Mouse (Mus musculus) liver, embryonic 12.5 days (tissue): ENCODE data around the gene Sema3c. TPM values are rescaled to one million over a fixed set of nuclear protein-coding genes. Genes with fewer than 3 reads are reported as not detected.
"Not testable (repeated sequence)": the region's sequence is repeated elsewhere in the genome, so short reads cannot be mapped to it uniquely, and the experiment has no call there.

Experiments
- ATAC-seq: fragments of 200-750 bp; cut with Nextera tagmentation; 2 replicates; pipeline ENCODE4 v1.8.0; 2017; ENCODE audit warnings: moderate number of reproducible peaks, mild to moderate bottlenecking, moderate library complexity
- H3K27ac ChIP-seq: fragments of 300-500 bp; sonication (generic); 2 replicates; pipeline ENCODE4 v1.5.1; 2016; ENCODE audit warnings: mild to moderate bottlenecking
- H3K27me3 ChIP-seq: fragments of 300-500 bp; sonication (generic); replicated peaks from 2 replicates; pipeline ENCODE4 v1.6.1; 2016; ENCODE audit warnings: mild to moderate bottlenecking, moderate library complexity
- H3K36me3 ChIP-seq: fragments of 300-500 bp; sonication (generic); 2 replicates; pipeline ENCODE4 v1.6.1; 2016; ENCODE audit warnings: mild to moderate bottlenecking, moderate library complexity
- H3K4me1 ChIP-seq: fragments of 300-500 bp; sonication (generic); 2 replicates; pipeline ENCODE4 v1.6.1; 2016
- H3K4me2 ChIP-seq: fragments of 300-500 bp; sonication (generic); 2 replicates; pipeline ENCODE4 v1.6.1; 2016; ENCODE audit warnings: mild to moderate bottlenecking, moderate library complexity
- H3K4me3 ChIP-seq: fragments of 300-500 bp; sonication (generic); 2 replicates; pipeline ENCODE4 v1.5.1; 2016; ENCODE audit warnings: mild to moderate bottlenecking, moderate library complexity
- H3K9ac ChIP-seq: fragments of 300-500 bp; sonication (generic); 2 replicates; pipeline ENCODE4 v1.6.1; 2016; ENCODE audit warnings: mild to moderate bottlenecking, moderate library complexity
- H3K9me3 ChIP-seq: fragments of 300-500 bp; sonication (generic); replicated peaks from 2 replicates; pipeline ENCODE4 v1.6.1; 2016; ENCODE audit warnings: mild to moderate bottlenecking, moderate library complexity
- WGBS: fragments of 180-500 bp; shearing (Covaris S2); methylation state at CpG from one replicate; pipeline ENCODE4 v1.1.7; 2016; ENCODE audit not compliant: insufficient replicate concordance; 5-methylcytosine and 5-hydroxymethylcytosine counted together
- polyA plus RNA-seq: library from polyadenylated mRNA; unstranded; fragments of >200 nt; fragmentation: Nextera tagmentation; extraction: Ambion mirVana; gene quantifications from 2 replicates; pipeline ENCODE4 v1.2.1, GENCODE M21; 2016

Gene Sema3c
- polyA plus RNA-seq = 1.2 TPM in 2 replicates

DNA sequence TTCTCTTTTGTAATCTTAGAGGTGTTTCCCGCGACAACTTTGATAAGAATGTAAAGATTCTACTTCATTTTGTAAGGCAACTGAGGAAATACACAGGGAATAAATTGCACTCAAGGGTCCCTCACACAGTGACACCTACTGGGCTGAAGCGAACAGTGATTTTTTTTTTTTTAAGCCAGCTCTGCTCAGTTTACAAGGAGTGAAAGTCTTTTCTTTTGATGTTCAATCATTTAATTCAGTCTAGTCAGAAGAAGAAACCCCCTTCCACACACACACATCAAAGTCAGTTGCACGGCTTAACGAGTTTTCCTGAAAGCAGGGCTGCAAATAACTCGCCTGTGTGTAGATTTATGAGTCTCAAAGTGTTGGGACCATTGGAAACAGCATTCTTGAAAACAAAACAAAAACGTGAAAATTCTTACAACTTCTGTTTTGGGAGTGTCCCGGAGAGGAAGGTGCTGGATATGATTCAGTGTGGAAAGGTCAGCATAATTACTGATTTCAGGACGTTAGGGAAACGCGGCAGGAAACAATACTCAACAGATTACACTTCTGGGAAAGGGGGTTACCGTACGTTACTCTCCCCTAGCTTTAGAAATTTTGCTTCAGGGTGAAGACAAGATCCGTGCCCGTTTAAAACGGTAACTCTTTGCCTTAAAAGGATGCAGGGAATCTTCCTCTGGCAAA is at the start of gene Sema3c:
Gene Sema3c, plus strand, starts transcription at position 588 of the 687 bp plus-strand sequence.
- Histone ChIP-seq H3K4me2 (peak within 1 kb of the TSS; percentile 61), H3K27me3 (peaks cover 31% of the 10 kb centered on the region), H3K9ac (no peak within 1 kb of the TSS), H3K4me1 (no peaks in the 10 kb centered on the region), H3K4me3 (peak within 1 kb of the TSS; percentile 49), H3K36me3 (no peaks in the 10 kb centered on the region), H3K9me3 (no peaks in the 10 kb centered on the region), H3K27ac (no peak within 1 kb of the TSS)
- ATAC-seq = no peak
- 2% methylated on average over 16 of the region's 16 CpGs for WGBS

DNA sequence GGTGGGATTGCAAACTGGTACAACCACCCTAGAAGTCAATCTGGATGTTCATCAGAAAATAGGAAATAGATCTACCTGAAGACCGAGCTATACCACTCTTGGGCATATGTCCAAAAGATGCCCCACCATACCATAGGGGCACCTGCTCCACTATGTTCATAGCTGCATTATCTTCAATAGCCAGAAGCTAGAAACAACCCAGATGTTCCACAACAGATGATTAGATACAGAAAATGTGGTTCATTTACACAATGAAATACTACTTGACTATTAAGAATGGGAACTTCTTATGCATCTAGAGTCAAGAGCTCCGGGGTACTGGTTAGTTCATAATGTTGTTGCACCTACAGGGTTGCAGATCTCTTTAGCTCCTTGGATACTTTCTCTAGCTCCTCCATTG is 42.9 kb upstream of the Sema3c start:
- H3K36me3 ChIP-seq, ATAC-seq, H3K27ac ChIP-seq, H3K9ac ChIP-seq, H3K4me3 ChIP-seq, H3K27me3 ChIP-seq, H3K4me1 ChIP-seq, H3K4me2 ChIP-seq, H3K9me3 ChIP-seq: not testable (repeated sequence)
- whole genome bisulfite sequencing = 67% methylated on average over 2 of the region's 2 CpGs

DNA sequence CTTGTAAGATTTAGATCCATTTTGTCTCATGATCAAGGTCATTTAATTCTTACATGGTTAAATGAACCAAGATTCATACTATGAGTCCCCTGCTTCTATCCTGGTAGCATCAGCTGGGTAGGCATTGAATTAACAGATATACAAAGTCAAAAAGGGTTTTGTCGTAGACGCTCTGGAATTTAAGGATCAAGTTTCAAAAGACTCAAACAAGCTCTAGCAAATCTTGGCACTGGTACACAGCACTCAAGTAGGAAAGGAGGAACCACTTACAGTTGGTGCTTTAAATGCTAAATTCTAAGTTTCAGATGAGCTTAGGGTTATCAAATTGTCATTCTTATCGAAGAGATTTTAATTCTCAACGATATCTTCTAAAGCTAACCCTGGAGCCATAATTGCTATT is 30.9 kb upstream of the Sema3c start:
- no peaks in the 10 kb centered on the region for H3K27me3 ChIP-seq
- H3K9ac ChIP-seq = no peak overlapping the region
- no peak overlapping the region for H3K4me2 ChIP-seq
- H3K4me3 ChIP-seq = no peak overlapping the region
- 66% methylated on average over 4 of the region's 4 CpGs for WGBS
- H3K4me1 ChIP-seq = no peaks in the 10 kb centered on the region
- no peaks in the 10 kb centered on the region for H3K9me3 ChIP-seq
- H3K27ac ChIP-seq = no peak overlapping the region
- H3K36me3 ChIP-seq = no peaks in the 10 kb centered on the region
- ATAC-seq = no peak

DNA sequence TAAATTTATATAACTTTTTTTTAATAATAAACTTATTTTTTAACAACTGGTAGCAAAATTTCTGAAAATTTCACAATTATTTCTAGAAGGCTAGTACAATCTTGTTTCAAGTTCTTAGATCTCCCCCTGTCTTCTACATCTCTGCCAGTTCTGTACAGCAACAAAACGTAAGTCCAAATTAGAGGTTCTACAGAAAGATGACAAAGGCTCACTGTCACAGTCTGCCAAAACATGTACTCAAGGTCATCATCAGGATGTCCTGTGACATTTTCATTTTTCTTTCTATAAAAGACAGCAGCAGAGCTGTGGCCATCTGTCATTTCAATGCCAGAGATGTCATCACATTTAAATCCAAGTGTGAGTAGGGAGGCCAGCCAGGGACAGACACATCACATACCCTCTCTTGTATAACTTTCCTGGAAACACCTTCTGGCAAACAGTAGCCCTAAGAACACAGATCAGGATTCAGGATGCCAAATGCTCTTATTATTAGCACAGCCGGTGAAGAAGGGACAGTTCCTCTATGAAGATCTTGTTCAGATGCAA is 29.1 kb upstream of the Sema3c start:
- no peak overlapping the region for H3K9ac ChIP-seq
- H3K4me3 ChIP-seq = no peak overlapping the region
- 71% methylated on average over 2 of the region's 2 CpGs for WGBS
- no peak overlapping the region for H3K4me2 ChIP-seq
- H3K9me3 ChIP-seq = no peaks in the 10 kb centered on the region
- no peaks in the 10 kb centered on the region for H3K36me3 ChIP-seq
- ATAC-seq = no peak
- no peaks in the 10 kb centered on the region for H3K4me1 ChIP-seq
- H3K27me3 ChIP-seq = no peaks in the 10 kb centered on the region
- no peak overlapping the region for H3K27ac ChIP-seq

DNA sequence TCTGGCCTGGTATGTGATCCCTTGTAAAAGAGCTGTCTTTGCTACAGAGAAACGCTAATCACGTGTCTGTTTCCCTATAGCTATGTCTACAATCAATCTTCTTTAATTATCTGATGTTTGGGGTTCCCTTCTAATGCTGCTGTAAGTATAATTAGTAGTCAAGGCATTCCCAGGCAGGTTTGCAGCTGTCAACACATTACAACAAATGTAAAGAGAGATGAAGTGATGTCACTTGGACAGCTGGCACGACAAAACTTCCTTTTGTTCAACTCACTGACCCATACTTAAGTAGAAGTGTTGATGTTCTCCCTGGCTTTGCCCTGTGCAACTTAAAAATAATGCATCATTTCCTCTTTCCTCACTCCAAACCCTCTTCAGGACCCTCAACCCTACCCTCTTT is 22.4 kb upstream of the Sema3c start:
- no peak overlapping the region for H3K27ac ChIP-seq
- no peaks in the 10 kb centered on the region for H3K36me3 ChIP-seq
- H3K9me3 ChIP-seq = no peaks in the 10 kb centered on the region
- 46% methylated on average over 3 of the region's 3 CpGs for WGBS
- no peak overlapping the region for H3K4me2 ChIP-seq
- no peak overlapping the region for H3K9ac ChIP-seq
- H3K27me3 ChIP-seq = no peaks in the 10 kb centered on the region
- no peak for ATAC-seq
- H3K4me3 ChIP-seq = no peak overlapping the region
- H3K4me1 ChIP-seq = no peaks in the 10 kb centered on the region

DNA sequence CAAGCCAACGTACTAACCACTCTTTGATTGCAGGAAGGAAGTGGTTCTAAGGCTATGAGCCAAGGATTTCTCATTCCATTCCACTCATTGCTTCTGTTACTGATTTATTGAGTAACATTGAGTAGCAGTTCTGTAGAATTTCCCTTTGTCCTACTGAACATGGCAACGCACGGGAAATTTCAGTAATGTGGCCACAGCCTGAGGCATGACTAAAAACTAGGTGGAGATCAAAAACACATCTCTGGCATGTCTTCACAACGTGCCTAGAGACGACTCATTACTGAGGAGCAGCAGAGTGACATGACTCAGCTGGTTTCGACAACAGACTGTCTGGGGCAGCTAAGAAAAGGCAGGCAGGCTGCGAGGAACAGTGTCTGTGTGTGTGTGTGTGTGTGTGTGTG is 18.0 kb upstream of the Sema3c start:
- no peak for ATAC-seq
- no peak overlapping the region for H3K9ac ChIP-seq

DNA sequence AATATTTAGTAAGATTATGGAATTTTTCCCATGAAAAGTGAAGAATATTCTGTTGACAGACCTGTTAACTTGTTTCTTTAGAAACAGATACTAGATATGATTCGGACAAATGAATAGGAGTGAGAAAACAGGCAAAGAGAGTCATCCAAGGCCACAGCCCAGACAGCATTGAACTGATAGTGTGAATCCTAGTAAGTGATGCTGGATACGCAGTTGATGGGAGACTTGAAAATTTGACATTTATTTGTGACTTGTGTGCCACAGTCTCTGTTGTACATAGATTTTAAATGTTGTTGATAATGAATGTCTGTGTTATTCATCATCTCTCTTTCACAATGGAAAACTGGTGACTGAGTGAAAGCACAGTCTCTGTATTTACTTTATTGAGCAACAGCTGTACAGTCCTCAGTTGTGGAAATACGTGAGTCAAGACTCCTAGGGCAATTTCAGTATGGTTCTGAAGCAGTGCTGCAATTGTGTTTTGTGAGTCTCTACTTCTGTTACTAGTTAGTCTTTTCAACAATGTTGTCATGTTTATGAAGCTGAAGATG is 17.3 kb upstream of the Sema3c start:
- Histone ChIP-seq H3K9ac (no peak overlapping the region), H3K27me3 (no peaks in the 10 kb centered on the region), H3K9me3 (no peaks in the 10 kb centered on the region), H3K27ac (no peak overlapping the region), H3K4me1 (no peaks in the 10 kb centered on the region), H3K4me2 (no peak overlapping the region), H3K36me3 (no peaks in the 10 kb centered on the region), H3K4me3 (no peak overlapping the region)
- WGBS = 74% methylated on average over 3 of the region's 3 CpGs
- ATAC-seq = no peak

More for the DNA sequence above, 18.0 kb upstream of the Sema3c start:
- H3K9me3 ChIP-seq = no peaks in the 10 kb centered on the region
- H3K36me3 ChIP-seq = no peaks in the 10 kb centered on the region
- 38% methylated on average over 7 of the region's 7 CpGs for WGBS
- H3K4me1 ChIP-seq = no peaks in the 10 kb centered on the region
- no peak overlapping the region for H3K4me2 ChIP-seq
- H3K4me3 ChIP-seq = no peak overlapping the region
- H3K27ac ChIP-seq = no peak overlapping the region
- H3K27me3 ChIP-seq = no peaks in the 10 kb centered on the region

DNA sequence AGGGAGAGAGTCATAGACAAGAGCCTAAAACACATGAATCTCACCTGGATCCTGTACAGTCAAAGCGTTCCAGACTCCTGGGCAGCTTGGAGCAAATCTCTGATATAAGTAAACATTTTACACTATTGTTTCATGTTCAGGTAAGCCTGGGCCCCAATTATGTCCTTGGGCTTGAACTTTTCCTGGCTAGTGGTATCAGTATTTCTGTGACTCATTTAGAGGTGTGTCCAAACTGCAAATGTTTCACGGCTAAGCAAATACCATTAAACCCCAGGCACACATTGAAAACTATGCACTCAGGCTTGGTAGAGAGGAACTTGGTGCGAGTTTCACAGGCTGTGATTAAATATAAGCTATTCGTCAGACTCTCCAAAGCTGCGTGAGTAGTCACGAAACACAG is 2.5 kb upstream of the Sema3c start:
- H3K4me1 ChIP-seq = no peaks in the 10 kb centered on the region
- H3K9ac ChIP-seq = no peak overlapping the region
- ATAC-seq = no peak
- H3K27me3 ChIP-seq = peaks cover 31% of the 10 kb centered on the region
- no peak overlapping the region for H3K27ac ChIP-seq
- H3K9me3 ChIP-seq = no peaks in the 10 kb centered on the region
- no peak overlapping the region for H3K4me2 ChIP-seq
- H3K4me3 ChIP-seq = no peak overlapping the region
- H3K36me3 ChIP-seq = no peaks in the 10 kb centered on the region
- WGBS = 67% methylated on average over 6 of the region's 6 CpGs

DNA sequence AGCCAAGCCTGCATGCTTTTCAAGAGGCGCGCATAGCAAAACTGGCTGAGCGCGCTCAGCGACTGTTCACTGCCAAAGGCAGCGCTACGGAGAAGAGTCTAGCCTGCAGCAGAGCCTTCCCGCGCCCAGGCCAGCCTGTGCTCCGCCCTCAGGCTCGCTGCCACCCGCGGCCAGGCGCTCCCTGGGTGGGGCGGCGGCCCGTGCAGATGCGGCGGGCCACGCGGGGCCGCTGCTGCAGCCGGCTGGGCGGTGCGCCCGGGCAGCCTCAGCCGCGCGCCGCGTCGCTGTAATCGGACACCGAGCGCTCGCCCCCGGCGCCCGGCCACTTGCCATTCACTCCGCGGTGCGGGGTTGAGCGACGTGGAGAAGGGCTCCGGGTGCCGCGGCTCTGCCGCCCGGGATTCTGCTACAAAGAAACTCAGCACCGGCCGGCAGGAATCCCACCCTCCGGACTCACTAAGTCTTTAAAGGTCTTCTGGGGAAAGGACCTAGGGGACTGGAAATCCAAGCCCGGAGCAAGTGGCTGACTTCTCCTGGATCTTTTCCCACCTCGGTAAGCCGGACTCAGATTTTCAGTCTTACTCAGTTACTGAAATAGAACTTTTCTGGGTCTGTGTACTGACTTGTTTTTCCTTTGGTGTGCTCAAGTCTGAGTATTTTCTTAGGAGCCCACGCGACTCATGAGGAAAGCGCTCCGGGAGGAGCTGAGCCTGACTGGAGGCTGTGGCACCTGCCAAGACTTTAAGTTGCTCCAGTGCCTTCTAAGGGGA is 517 bp downstream of the Sema3c start:
- H3K36me3 ChIP-seq = no peaks in the 10 kb centered on the region
- no peak overlapping the region for H3K27ac ChIP-seq
- no peaks in the 10 kb centered on the region for H3K4me1 ChIP-seq
- ATAC-seq = peak; percentile 44; the same call in 1 of the 2 replicates
- H3K9me3 ChIP-seq = no peaks in the 10 kb centered on the region
- peak overlapping the region; percentile 49 for H3K4me3 ChIP-seq
- peak overlapping the region; percentile 61 for H3K4me2 ChIP-seq
- WGBS = 2% methylated on average over 59 of the region's 59 CpGs
- H3K27me3 ChIP-seq = peaks cover 31% of the 10 kb centered on the region
- H3K9ac ChIP-seq = no peak overlapping the region

DNA sequence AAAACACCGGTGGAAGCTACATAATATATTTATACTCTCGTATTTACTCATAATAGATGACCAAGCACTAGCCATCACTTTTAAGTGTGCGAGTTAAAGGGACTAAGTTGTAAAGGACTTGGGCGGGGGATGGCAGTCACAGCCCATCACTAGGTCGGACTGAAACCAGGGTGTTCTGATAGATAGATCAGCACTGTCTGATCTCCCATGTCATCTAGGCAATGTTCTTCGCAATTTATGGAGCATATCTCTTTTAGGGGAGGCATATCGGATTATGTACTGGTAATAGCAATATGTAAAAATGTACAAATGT is 1.1 kb downstream of the Sema3c start:
- H3K9ac ChIP-seq = no peak overlapping the region
- no peak for ATAC-seq
- peak overlapping the region; percentile 61 for H3K4me2 ChIP-seq
- no peak overlapping the region for H3K27ac ChIP-seq
- H3K36me3 ChIP-seq = no peaks in the 10 kb centered on the region
- H3K4me1 ChIP-seq = no peaks in the 10 kb centered on the region
- H3K27me3 ChIP-seq = peaks cover 31% of the 10 kb centered on the region
- H3K4me3 ChIP-seq = peak overlapping the region; percentile 49; the same call in 1 of the 2 replicates
- no peaks in the 10 kb centered on the region for H3K9me3 ChIP-seq
- 26% methylated on average over 7 of the region's 7 CpGs for WGBS

DNA sequence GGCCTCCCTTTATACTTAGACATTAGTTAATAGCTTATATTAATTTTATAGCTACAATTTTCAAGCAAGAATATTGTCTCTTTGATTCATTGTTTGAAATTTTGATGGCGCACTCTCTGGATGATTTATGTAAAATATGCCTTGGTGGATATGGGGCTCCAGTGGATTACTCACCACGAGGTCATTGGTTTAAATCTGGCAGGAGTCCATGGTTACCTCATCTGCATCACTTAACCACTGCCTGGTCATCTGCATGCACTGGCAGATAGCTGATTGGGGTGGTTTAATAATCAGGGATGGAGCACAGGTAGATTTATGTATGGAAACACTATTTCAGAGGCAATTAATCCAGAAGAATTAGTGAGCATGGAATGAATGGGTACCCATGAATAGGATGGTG is 2.0 kb downstream of the Sema3c start:
- Histone ChIP-seq H3K4me1 (no peaks in the 10 kb centered on the region), H3K27ac (no peak overlapping the region), H3K9ac (no peak overlapping the region), H3K4me2 (no peak overlapping the region), H3K36me3 (no peaks in the 10 kb centered on the region), H3K4me3 (no peak overlapping the region), H3K9me3 (no peaks in the 10 kb centered on the region), H3K27me3 (peaks cover 31% of the 10 kb centered on the region)
- WGBS = 42% methylated on average over 2 of the region's 2 CpGs
- no peak for ATAC-seq

DNA sequence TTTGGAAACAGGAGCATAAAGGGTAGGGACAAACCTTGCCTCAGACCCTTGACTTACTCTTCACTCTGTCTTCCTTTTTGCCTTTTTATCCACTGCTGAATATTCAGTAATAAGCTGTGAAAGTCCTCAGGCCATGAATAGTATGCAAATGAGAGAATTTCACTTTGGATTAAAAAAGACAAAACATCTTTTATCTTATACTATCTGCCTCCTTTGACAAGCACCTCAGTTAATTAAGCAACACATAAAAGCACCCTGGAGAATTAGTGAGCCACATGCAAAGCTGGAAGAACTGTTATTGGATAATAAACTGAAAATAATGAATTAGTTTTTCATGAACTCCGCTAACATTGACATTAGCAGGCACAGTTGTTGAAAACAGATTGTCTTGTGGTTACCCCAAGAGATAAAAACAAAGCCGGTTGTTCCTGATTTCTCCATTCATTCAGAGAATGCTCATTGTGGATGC is 8.0 kb downstream of the Sema3c start:
- 31% methylated on average over 2 of the region's 2 CpGs for WGBS
- no peak overlapping the region for H3K27ac ChIP-seq
- H3K4me1 ChIP-seq = no peaks in the 10 kb centered on the region
- H3K27me3 ChIP-seq = no peaks in the 10 kb centered on the region
- H3K36me3 ChIP-seq = no peaks in the 10 kb centered on the region
- H3K4me2 ChIP-seq = no peak overlapping the region
- H3K4me3 ChIP-seq = no peak overlapping the region
- no peak overlapping the region for H3K9ac ChIP-seq
- no peaks in the 10 kb centered on the region for H3K9me3 ChIP-seq
- no peak for ATAC-seq
